ENCODE assay signal across 20 mouse cellular contexts in genomic region chr7:101449855-101450254, GRCm38 (mm10). TPM values are rescaled to one million over a fixed set of nuclear protein-coding genes. Genes with fewer than 3 reads are reported as not detected.
DNase-seq lines count a peak whose midpoint lies in the region; ATAC-seq and TF ChIP-seq lines count a peak whose summit lies in the region.
"Had no signal": no experiment of that assay in that cellular context is flagged by ENCODE, and none has a peak within 500 bp of the region (broad histone marks: within the 10 kb centered on the region; RNA-seq: fewer than 3 reads in every experiment).

No protein-coding gene starts in this region.

- TF ChIP-seq RAD21 in MEL (IDR thresholded peaks at IDR 0.05; ENCODE audit: low read depth, low read length) = no peak

- DNase-seq in hindbrain, embryonic 14.5 days (ENCODE audit: low spot score) = no peak
- DNase-seq in hindbrain, embryonic 10.5 days (ENCODE audit: low spot score) = no peak
- DNase-seq in MEL (ENCODE audit: low read depth, low spot score) (peak; percentile 5), adipocyte (ENCODE audit: low spot score) (peak; percentile 79)
- DNase-seq in lung, postnatal 10 days = no peak

- ATAC-seq in hindbrain, embryonic 14.5 days (ENCODE audit: low FRiP score) = 0 out of 2 replicates have a peak, but pooled peaks have one; percentile 9
- ATAC-seq in granulocyte monocyte progenitor cell, adult 5-6 weeks (replicated peaks; ENCODE audit: poor library complexity, severe bottlenecking) = 0 out of 2 replicates have a peak, but pooled peaks have one; percentile 6
- no peak for ATAC-seq in intestine, embryonic 16.5 days
- ATAC-seq in forebrain, embryonic 16.5 days = no peak

- no peak overlapping the region for H3K9ac ChIP-seq in hindbrain, embryonic 14.5 days
- H3K9ac ChIP-seq in MEL (ENCODE audit: control insufficient read depth, low read depth, low read length, poor library complexity, severe bottlenecking) = no peak overlapping the region
- H3K9ac ChIP-seq in intestine, embryonic 16.5 days (ENCODE audit: low read depth, low read length) = no peak overlapping the region
- H3K9ac ChIP-seq in forebrain, embryonic 16.5 days (replicated peaks; ENCODE audit: low read depth, low read length) = no peak overlapping the region
- H3K9ac ChIP-seq: liver, embryonic 13.5 days had no signal

- H3K4me2 ChIP-seq in hindbrain, embryonic 14.5 days (replicated peaks) = no peak overlapping the region
- no peak overlapping the region for H3K4me2 ChIP-seq in intestine, embryonic 16.5 days (ENCODE audit: low read depth, low read length)
- H3K4me2 ChIP-seq in forebrain, embryonic 16.5 days (ENCODE audit: low read length) = no peak overlapping the region

- peaks cover 19% of the 10 kb centered on the region for H3K27me3 ChIP-seq in hindbrain, embryonic 14.5 days (ENCODE audit: control insufficient read depth, insufficient read depth, low read length)
- H3K27me3 ChIP-seq in hindbrain, embryonic 10.5 days (ENCODE audit: insufficient read depth, poor library complexity, severe bottlenecking) = peaks cover 51% of the 10 kb centered on the region
- H3K27me3 ChIP-seq in MEL (ENCODE audit: control insufficient read depth in 1 of 2, insufficient read depth in 2 of 2, low read length in 2 of 2) = peaks cover 6% of the 10 kb centered on the region in 2 experiments
- H3K27me3 ChIP-seq in intestine, embryonic 16.5 days (replicated peaks; ENCODE audit: control insufficient read depth, insufficient read depth, low read length) = peaks cover 17% of the 10 kb centered on the region; the same call in 1 of the 2 replicates
- H3K27me3 ChIP-seq in forebrain, embryonic 16.5 days (replicated peaks; ENCODE audit: control insufficient read depth, insufficient read depth, low read length) = no peaks in the 10 kb centered on the region

- no peaks in the 10 kb centered on the region for H3K9me3 ChIP-seq in hindbrain, embryonic 14.5 days (ENCODE audit: control insufficient read depth, low read length)
- no peaks in the 10 kb centered on the region for H3K9me3 ChIP-seq in hindbrain, embryonic 10.5 days
- no peaks in the 10 kb centered on the region for H3K9me3 ChIP-seq in MEL (replicated peaks; ENCODE audit: insufficient read depth, low read length)
- H3K9me3 ChIP-seq in intestine, embryonic 16.5 days (ENCODE audit: control insufficient read depth, low read length) = no peaks in the 10 kb centered on the region
- H3K9me3 ChIP-seq in forebrain, embryonic 16.5 days (ENCODE audit: control insufficient read depth, low read length) = no peaks in the 10 kb centered on the region
- H3K9me3 ChIP-seq: forebrain, embryonic 10.5 days; heart, embryonic 13.5 days; hindbrain, embryonic 15.5 days; liver, embryonic 13.5 days; neural tube, embryonic 12.5 days had no signal

- TF ChIP-seq POLR2A in MEL (IDR thresholded peaks at IDR 0.05; ENCODE audit: control insufficient read depth in 1 of 2, insufficient read depth in 1 of 2, low read depth in 1 of 2, low read length in 2 of 2, poor library complexity in 1 of 2) = no peak

- WGBS in hindbrain, embryonic 14.5 days = 39% methylated on average over 3 of the region's 3 CpGs
- 57% methylated on average over 3 of the region's 3 CpGs for WGBS in hindbrain, embryonic 10.5 days
- 39% methylated on average over 3 of the region's 3 CpGs for WGBS in intestine, embryonic 16.5 days
- WGBS in forebrain, embryonic 16.5 days = 53% methylated on average over 3 of the region's 3 CpGs

- no peak overlapping the region for H3K27ac ChIP-seq in hindbrain, embryonic 14.5 days
- H3K27ac ChIP-seq in hindbrain, embryonic 10.5 days = no peak overlapping the region
- H3K27ac ChIP-seq in MEL (ENCODE audit: control insufficient read depth, low read depth, low read length) = no peak overlapping the region
- H3K27ac ChIP-seq in intestine, embryonic 16.5 days (ENCODE audit: low read length) = no peak overlapping the region
- H3K27ac ChIP-seq in forebrain, embryonic 16.5 days (ENCODE audit: low read length) = no peak overlapping the region
- H3K27ac ChIP-seq: heart, embryonic 13.5 days; hindbrain, embryonic 15.5 days; kidney, postnatal 0 days; liver, embryonic 13.5 days; neural tube, embryonic 12.5 days had no signal

- no peak for TF ChIP-seq CTCF in MEL (IDR thresholded peaks at IDR 0.05 in 2 of 3, conservative IDR thresholded peaks at IDR 0.05 in 1 of 3; ENCODE audit: control insufficient read depth in 1 of 3, insufficient read depth in 1 of 3, low read depth in 2 of 3, low read length in 3 of 3, poor library complexity in 1 of 3, severe bottlenecking in 1 of 3)

- no peaks in the 10 kb centered on the region for H3K79me2 ChIP-seq in MEL (ENCODE audit: control insufficient read depth, insufficient read depth, low read length, poor library complexity)

- TF ChIP-seq EP300 in MEL (IDR thresholded peaks at IDR 0.05; ENCODE audit: low read depth in 1 of 2, low read length in 2 of 2) = no peak

- no peaks in the 10 kb centered on the region for H3K36me3 ChIP-seq in hindbrain, embryonic 14.5 days (replicated peaks; ENCODE audit: control insufficient read depth, insufficient read depth)
- H3K36me3 ChIP-seq in hindbrain, embryonic 10.5 days = no peaks in the 10 kb centered on the region
- no peaks in the 10 kb centered on the region for H3K36me3 ChIP-seq in MEL (ENCODE audit: control insufficient read depth in 1 of 2, insufficient read depth in 2 of 2, low read length in 2 of 2)
- H3K36me3 ChIP-seq in intestine, embryonic 16.5 days (ENCODE audit: control insufficient read depth, insufficient read depth, low read length) = no peaks in the 10 kb centered on the region
- H3K36me3 ChIP-seq in forebrain, embryonic 16.5 days (ENCODE audit: control insufficient read depth, insufficient read depth) = no peaks in the 10 kb centered on the region
- H3K36me3 ChIP-seq: forebrain, embryonic 10.5 days; heart, embryonic 13.5 days; hindbrain, embryonic 15.5 days; liver, embryonic 13.5 days; neural tube, embryonic 12.5 days had no signal

- H3K4me1 ChIP-seq in hindbrain, embryonic 14.5 days (replicated peaks; ENCODE audit: control insufficient read depth, insufficient read depth, low read length) = 0 out of 2 replicates have a peak, but pooled peaks cover 8% of the 10 kb centered on the region
- peaks cover 37% of the 10 kb centered on the region for H3K4me1 ChIP-seq in hindbrain, embryonic 10.5 days (replicated peaks)
- H3K4me1 ChIP-seq in MEL (ENCODE audit: control insufficient read depth in 1 of 2, insufficient read depth in 2 of 2, low read length in 2 of 2) = no peaks in the 10 kb centered on the region
- no peaks in the 10 kb centered on the region for H3K4me1 ChIP-seq in intestine, embryonic 16.5 days (ENCODE audit: control insufficient read depth, insufficient read depth, low read length)
- 0 out of 2 replicates have a peak, but pooled peaks cover 5% of the 10 kb centered on the region for H3K4me1 ChIP-seq in forebrain, embryonic 16.5 days (replicated peaks; ENCODE audit: control insufficient read depth, insufficient read depth, low read length)

- no peak overlapping the region for H3K4me3 ChIP-seq in hindbrain, embryonic 14.5 days (replicated peaks; ENCODE audit: low read length)
- no peak overlapping the region for H3K4me3 ChIP-seq in hindbrain, embryonic 10.5 days
- no peak overlapping the region for H3K4me3 ChIP-seq in MEL (ENCODE audit: control insufficient read depth in 1 of 2, insufficient read depth in 1 of 2, low read depth in 2 of 2, low read length in 2 of 2)
- no peak overlapping the region for H3K4me3 ChIP-seq in intestine, embryonic 16.5 days (ENCODE audit: low read length)
- no peak overlapping the region for H3K4me3 ChIP-seq in forebrain, embryonic 16.5 days (replicated peaks; ENCODE audit: low read length)

TF ChIP-seq in MEL, 35 proteins besides CTCF, POLR2A, EP300 and RAD21 (continues in another document):
- no peak for TF ChIP-seq POLR2AphosphoS2 (IDR thresholded peaks at IDR 0.05; ENCODE audit: low read length)
- TF ChIP-seq MAX (IDR thresholded peaks at IDR 0.05; ENCODE audit: low read length) = no peak
- TF ChIP-seq ETS1 (IDR thresholded peaks at IDR 0.05; ENCODE audit: low read depth, low read length) = no peak
- TF ChIP-seq TAL1 (IDR thresholded peaks at IDR 0.05; ENCODE audit: low read length) = no peak
- no peak for TF ChIP-seq ZKSCAN1 (IDR thresholded peaks at IDR 0.05; ENCODE audit: low read depth, low read length)
- TF ChIP-seq KAT2A (conservative IDR thresholded peaks at IDR 0.05; ENCODE audit: low read depth, low read length) = no peak
- no peak for TF ChIP-seq MEF2A (IDR thresholded peaks at IDR 0.05; ENCODE audit: extremely low read depth, insufficient replicate concordance, low read depth, low read length, poor library complexity, severe bottlenecking)
- TF ChIP-seq MXI1 (IDR thresholded peaks at IDR 0.05; ENCODE audit: low read depth, low read length) = no peak
- no peak for TF ChIP-seq USF2 (IDR thresholded peaks at IDR 0.05; ENCODE audit: borderline replicate concordance in 1 of 2, insufficient read depth in 1 of 2, low read depth in 1 of 2, low read length in 2 of 2)

RNA-seq across cellular contexts. Expression of gene Pde2a, which starts 28.4 kb away (rescaled TPM):
- polyA plus RNA-seq in hindbrain, embryonic 14.5 days (2014; fragmentation: Nextera tagmentation; extraction: Ambion mirVana) = 25.9 and 26.6 TPM in 2 replicates
- polyA plus RNA-seq in hindbrain, embryonic 10.5 days (2016; fragmentation: Nextera tagmentation; extraction: Ambion mirVana) = 18.3 and 30.3 TPM in 2 replicates
- 0.59 and 0.62 TPM in 2 replicates for total RNA-seq in MEL (2012; rRNA removed)
- polyA plus RNA-seq in MEL (2012; ENCODE audit: insufficient read depth in 1 of 2, insufficient read length in 2 of 2, low read depth in 1 of 2, low replicate concordance in 2 of 2, missing spikeins in 1 of 2) = under 1 TPM in 1 of 2 experiments, not detected in 1; 0.11 TPM
- total RNA-seq in granulocyte monocyte progenitor cell, adult 5-6 weeks (2014; fragmentation: Nextera tagmentation) = 15.8 and 21.1 TPM in 2 replicates
- 23.1 and 28.5 TPM in 2 replicates for total RNA-seq in granulocyte monocyte progenitor cell, adult 5-6 weeks (2017)
- 23.0 and 23.5 TPM in 2 replicates for polyA plus RNA-seq in intestine, embryonic 16.5 days (2015; fragmentation: Nextera tagmentation; extraction: Ambion mirVana)
- 55.9 and 58.6 TPM in 2 replicates for polyA plus RNA-seq in forebrain, embryonic 16.5 days (2015; fragmentation: Nextera tagmentation; extraction: Ambion mirVana)

RNA-seq across cellular contexts. Expression of gene Gm45837, which starts 39.2 kb away (rescaled TPM):
- polyA plus RNA-seq in hindbrain, embryonic 14.5 days (2014; fragmentation: Nextera tagmentation; extraction: Ambion mirVana) = 1.3 TPM in 1 of 2 replicates, not detected in the other
- 0.82 and 1.3 TPM in 2 replicates for polyA plus RNA-seq in hindbrain, embryonic 10.5 days (2016; fragmentation: Nextera tagmentation; extraction: Ambion mirVana)
- not detected in 2 replicates for total RNA-seq in MEL (2012; rRNA removed)
- 1 to 10 TPM in 1 of 2 experiments, not detected in 1; 1.2 TPM for polyA plus RNA-seq in MEL (2012; ENCODE audit: insufficient read depth in 1 of 2, insufficient read length in 2 of 2, low read depth in 1 of 2, low replicate concordance in 2 of 2, missing spikeins in 1 of 2)
- total RNA-seq in granulocyte monocyte progenitor cell, adult 5-6 weeks (2014; fragmentation: Nextera tagmentation) = not detected in 2 replicates
- 2.6 TPM in 1 of 2 replicates, not detected in the other for total RNA-seq in granulocyte monocyte progenitor cell, adult 5-6 weeks (2017)
- not detected in 2 replicates for polyA plus RNA-seq in intestine, embryonic 16.5 days (2015; fragmentation: Nextera tagmentation; extraction: Ambion mirVana)
- polyA plus RNA-seq in forebrain, embryonic 16.5 days (2015; fragmentation: Nextera tagmentation; extraction: Ambion mirVana) = not detected in 2 replicates
- total RNA-seq: gastrocnemius, adult 18-20 months; heart, postnatal 14 days; megakaryocyte-erythroid progenitor cell, adult 5-6 weeks had no signal
- polyA plus RNA-seq: forebrain, embryonic 10.5 days; heart, embryonic 13.5 days; hindbrain, embryonic 15.5 days; large intestine, adult 2 months; midbrain, embryonic 14.5 days; neural tube, embryonic 12.5 days; testis, adult 2 months had no signal

Comparison
In these comparisons a context has a peak if more than half of its experiments do, and no peak if none do; other contexts are left out.
1. ATAC-seq: peak in hindbrain, embryonic 14.5 days (single experiment) and granulocyte monocyte progenitor cell, adult 5-6 weeks (single experiment); none in intestine, embryonic 16.5 days (single experiment) and forebrain, embryonic 16.5 days (single experiment).
2. DNase-seq: peak in MEL (single experiment) and adipocyte (single experiment); none in hindbrain, embryonic 14.5 days (single experiment), hindbrain, embryonic 10.5 days (single experiment) and lung, postnatal 10 days (single experiment).
3. RNA of gene Pde2a, which starts 28.4 kb away (polyA plus RNA-seq): 55.9 to 58.6 TPM in forebrain, embryonic 16.5 days, 25.9 to 26.6 TPM in hindbrain, embryonic 14.5 days, 23.0 to 23.5 TPM in intestine, embryonic 16.5 days and 18.3 to 30.3 TPM in hindbrain, embryonic 10.5 days; 0.11 TPM in MEL; every median in the first group is over 10 times any median in the second.